26 mouse cellular contexts compared by ENCODE assay signal in genomic region chr7:134702481-134702880, GRCm38 (mm10).
"Had no signal": no experiment of that assay in that cellular context is flagged by ENCODE, and none has a peak within 500 bp of the region (broad histone marks: within the 10 kb centered on the region; RNA-seq: fewer than 3 reads in every experiment).

No protein-coding gene starts in this region.

- H3K36me3 ChIP-seq: heart, embryonic 13.5 days; heart, embryonic 15.5 days; hindbrain, embryonic 15.5 days; intestine, embryonic 15.5 days; limb, embryonic 10.5 days; limb, embryonic 12.5 days; liver, embryonic 13.5 days; liver, embryonic 15.5 days had no signal

- DNase-seq: gastrocnemius, adult 2 months; gastrocnemius, postnatal 10 days; gastrocnemius, postnatal 25 days; heart, adult 18-20 months; heart, postnatal 14 days; heart, postnatal 36 days; kidney, adult 18-20 months; kidney, adult 8-10 months; kidney, postnatal 10 days; kidney, postnatal 25 days; kidney, postnatal 4 days; liver; liver, embryonic 13.5 days had no signal

- H3K9me3 ChIP-seq: heart, embryonic 13.5 days; heart, embryonic 15.5 days; hindbrain, embryonic 15.5 days; intestine, embryonic 15.5 days; limb, embryonic 10.5 days; limb, embryonic 12.5 days; liver, embryonic 13.5 days; liver, embryonic 15.5 days had no signal

- H3K27ac ChIP-seq: gastrocnemius, adult 2 months; heart, embryonic 13.5 days; heart, embryonic 15.5 days; hindbrain, embryonic 15.5 days; intestine, embryonic 15.5 days; layer of hippocampus, adult 2 months; left cerebral cortex, adult 2 months; limb, embryonic 10.5 days; limb, embryonic 12.5 days; liver, embryonic 13.5 days; liver, embryonic 15.5 days had no signal

- H3K4me2 ChIP-seq: heart, embryonic 11.5 days; heart, embryonic 13.5 days; heart, embryonic 15.5 days; hindbrain, embryonic 15.5 days; intestine, embryonic 15.5 days; limb, embryonic 12.5 days; liver, embryonic 11.5 days; liver, embryonic 13.5 days; liver, embryonic 15.5 days had no signal

- H3K4me3 ChIP-seq: gastrocnemius, adult 2 months; heart, embryonic 13.5 days; heart, embryonic 15.5 days; hindbrain, embryonic 15.5 days; intestine, embryonic 15.5 days; layer of hippocampus, adult 2 months; left cerebral cortex, adult 2 months; limb, embryonic 10.5 days; limb, embryonic 12.5 days; liver, embryonic 13.5 days; liver, embryonic 15.5 days had no signal

- H3K9ac ChIP-seq: heart, embryonic 13.5 days; heart, embryonic 15.5 days; hindbrain, embryonic 15.5 days; intestine, embryonic 15.5 days; limb, embryonic 12.5 days; liver, embryonic 13.5 days; liver, embryonic 15.5 days had no signal

- ATAC-seq: inflammation-experienced regulatory T-cells, adult 6 months; intestine, embryonic 15.5 days; intestine, postnatal 0 days had no signal

- H3K27me3 ChIP-seq: heart, embryonic 13.5 days; heart, embryonic 15.5 days; hindbrain, embryonic 15.5 days; intestine, embryonic 15.5 days; limb, embryonic 12.5 days; liver, embryonic 13.5 days; liver, embryonic 15.5 days had no signal

- H3K4me1 ChIP-seq: hindbrain, embryonic 15.5 days; liver, embryonic 15.5 days had no signal
